Mouse (Mus musculus) kidney, embryonic 15.5 days (tissue): ENCODE data around the gene Snx18. TPM values are rescaled to one million over a fixed set of nuclear protein-coding genes. Genes with fewer than 3 reads are reported as not detected.

Experiments
- ATAC-seq: fragments of 200-750 bp; cut with Nextera tagmentation; replicated peaks from 2 replicates; pipeline ENCODE4 v1.8.0; 2017; ENCODE audit warnings: moderate TSS enrichment; ENCODE audit not compliant: low FRiP score
- H3K27ac ChIP-seq: fragments of 300-500 bp; sonication (generic); 2 replicates; pipeline ENCODE4 v1.5.1; 2015; ENCODE audit warnings: mild to moderate bottlenecking, inconsistent platforms
- H3K27me3 ChIP-seq: fragments of 300-500 bp; sonication (generic); 2 replicates; pipeline ENCODE4 v1.6.1; 2015; ENCODE audit warnings: inconsistent platforms
- H3K36me3 ChIP-seq: fragments of 300-500 bp; sonication (generic); 2 replicates; pipeline ENCODE4 v1.6.1; 2015; ENCODE audit warnings: inconsistent platforms
- H3K4me1 ChIP-seq: fragments of 300-500 bp; sonication (generic); 2 replicates; pipeline ENCODE4 v1.6.1; 2015; ENCODE audit warnings: inconsistent platforms
- H3K4me2 ChIP-seq: fragments of 300-500 bp; sonication (generic); 2 replicates; pipeline ENCODE4 v1.6.1; 2015; ENCODE audit warnings: moderate library complexity, mild to moderate bottlenecking, inconsistent platforms
- H3K4me3 ChIP-seq: fragments of 300-500 bp; sonication (generic); replicated peaks from 2 replicates; pipeline ENCODE4 v1.5.1; 2015; ENCODE audit warnings: mild to moderate bottlenecking, inconsistent platforms
- H3K9ac ChIP-seq: fragments of 300-500 bp; sonication (generic); 2 replicates; pipeline ENCODE4 v1.6.1; 2015; ENCODE audit warnings: mild to moderate bottlenecking, inconsistent platforms
- H3K9me3 ChIP-seq: fragments of 300-500 bp; sonication (generic); replicated peaks from 2 replicates; pipeline ENCODE4 v1.6.1; 2016; ENCODE audit warnings: inconsistent platforms
- WGBS: fragments of 180-500 bp; shearing (Covaris S2); methylation state at CpG from one replicate; pipeline ENCODE4 v1.1.7; 2015; ENCODE audit warnings: mixed read lengths; 5-methylcytosine and 5-hydroxymethylcytosine counted together
- polyA plus RNA-seq: library from polyadenylated mRNA; unstranded; fragments of >200 nt; fragmentation: Nextera tagmentation; extraction: Ambion mirVana; gene quantifications from 2 replicates; pipeline ENCODE4 v1.2.1, GENCODE M21; 2015

The Snx18 gene
- polyA plus RNA-seq, 1 experiment from 2014 or later: 31.3 TPM

DNA sequence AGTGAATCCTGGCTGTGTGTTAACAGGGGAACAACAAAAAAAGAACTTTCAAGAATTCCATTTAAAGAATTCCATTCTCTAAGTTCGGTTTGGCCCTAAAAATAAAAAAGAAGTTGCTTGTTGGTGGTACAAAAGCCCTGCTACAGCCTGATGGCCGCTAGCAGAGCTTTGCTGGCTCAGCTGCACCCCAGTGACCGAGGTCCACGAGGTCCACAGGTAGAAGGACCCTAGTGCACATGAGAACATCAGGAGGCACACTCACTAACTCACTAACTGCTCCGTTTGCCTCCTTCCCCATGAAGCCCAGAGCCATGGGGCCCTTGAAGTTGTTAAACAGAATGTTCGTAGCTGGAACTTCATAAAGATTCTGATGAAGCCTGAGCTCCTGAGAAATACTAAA lies 14.0 kb downstream of the Snx18 start:
- Histone ChIP-seq H3K27ac (peak overlapping the region; percentile 7; the same call in 1 of the 2 replicates), H3K4me2 (no peak overlapping the region), H3K9me3 (no peaks in the 10 kb centered on the region), H3K36me3 (peaks cover 10% of the 10 kb centered on the region), H3K4me3 (no peak overlapping the region), H3K9ac (no peak overlapping the region), H3K4me1 (peaks cover 90% of the 10 kb centered on the region), H3K27me3 (no peaks in the 10 kb centered on the region)
- ATAC-seq: no peak
- 64% methylated on average over 6 of the region's 6 CpGs for WGBS

GRCm38 (mm10) chr13:113602882-113603342 lies 15.5 kb downstream of the Snx18 start:
- H3K27me3 ChIP-seq: no peaks in the 10 kb centered on the region
- H3K4me2 ChIP-seq: 0 out of 2 replicates have a peak overlapping the region, but pooled peaks have one; percentile 28
- no peak for ATAC-seq
- no peak overlapping the region for H3K4me3 ChIP-seq
- H3K4me1 ChIP-seq: peaks cover 87% of the 10 kb centered on the region
- no peak overlapping the region for H3K9ac ChIP-seq
- peak overlapping the region; percentile 50 for H3K27ac ChIP-seq
- no peaks in the 10 kb centered on the region for H3K9me3 ChIP-seq
- 75% methylated on average over 17 of the region's 17 CpGs for WGBS
- H3K36me3 ChIP-seq: peaks cover 10% of the 10 kb centered on the region

GRCm38 (mm10) chr13:113601831-113602604 lies 16.3 kb downstream of the Snx18 start:
- H3K9me3 ChIP-seq: no peaks in the 10 kb centered on the region
- no peak overlapping the region for H3K4me3 ChIP-seq
- H3K27me3 ChIP-seq: no peaks in the 10 kb centered on the region
- peaks cover 10% of the 10 kb centered on the region for H3K36me3 ChIP-seq
- H3K9ac ChIP-seq: no peak overlapping the region
- no peak overlapping the region for H3K27ac ChIP-seq
- H3K4me2 ChIP-seq: no peak overlapping the region
- no peak for ATAC-seq
- H3K4me1 ChIP-seq: peaks cover 87% of the 10 kb centered on the region
- 76% methylated on average over 12 of the region's 12 CpGs for WGBS

- no peaks in the 10 kb centered on the region for H3K9me3 ChIP-seq
- no peak overlapping the region for H3K4me2 ChIP-seq
- H3K9ac ChIP-seq: no peak overlapping the region
- 84% methylated on average over 18 of the region's 18 CpGs for WGBS
- H3K4me1 ChIP-seq: peaks cover 87% of the 10 kb centered on the region
- peaks cover 7% of the 10 kb centered on the region for H3K36me3 ChIP-seq
- H3K27ac ChIP-seq: no peak overlapping the region
- no peak overlapping the region for H3K4me3 ChIP-seq
- H3K27me3 ChIP-seq: no peaks in the 10 kb centered on the region
- no peak for ATAC-seq
These were observed 17.6 kb downstream of the Snx18 start for GRCm38 (mm10) chr13:113600531-113601463.

GRCm38 (mm10) chr13:113599701-113600530 lies 18.4 kb downstream of the Snx18 start:
- Histone ChIP-seq H3K36me3 (peaks cover 7% of the 10 kb centered on the region; the same call in 1 of the 2 replicates), H3K4me3 (no peak overlapping the region), H3K4me2 (no peak overlapping the region), H3K9me3 (no peaks in the 10 kb centered on the region), H3K9ac (no peak overlapping the region), H3K27ac (no peak overlapping the region), H3K4me1 (peaks cover 85% of the 10 kb centered on the region), H3K27me3 (no peaks in the 10 kb centered on the region)
- ATAC-seq: no peak
- WGBS: 91% methylated on average over 22 of the region's 22 CpGs

GRCm38 (mm10) chr13:113597616-113598015 lies 20.7 kb downstream of the Snx18 start:
- no peaks in the 10 kb centered on the region for H3K27me3 ChIP-seq
- 80% methylated on average over 10 of the region's 10 CpGs for WGBS
- no peak overlapping the region for H3K27ac ChIP-seq
- no peak for ATAC-seq
- no peak overlapping the region for H3K4me2 ChIP-seq
- no peaks in the 10 kb centered on the region for H3K9me3 ChIP-seq
- H3K36me3 ChIP-seq: peaks cover 25% of the 10 kb centered on the region
- H3K9ac ChIP-seq: no peak overlapping the region
- peaks cover 66% of the 10 kb centered on the region for H3K4me1 ChIP-seq
- H3K4me3 ChIP-seq: no peak overlapping the region

GRCm38 (mm10) chr13:113596821-113597541 lies 21.4 kb downstream of the Snx18 start:
- Histone ChIP-seq H3K4me2 (no peak overlapping the region), H3K4me3 (no peak overlapping the region), H3K4me1 (peaks cover 59% of the 10 kb centered on the region), H3K9ac (no peak overlapping the region), H3K36me3 (peaks cover 31% of the 10 kb centered on the region), H3K9me3 (no peaks in the 10 kb centered on the region), H3K27me3 (no peaks in the 10 kb centered on the region), H3K27ac (0 out of 2 replicates have a peak overlapping the region, but pooled peaks have one; percentile 10)
- 43% methylated on average over 13 of the region's 13 CpGs for WGBS
- no peak for ATAC-seq

- 65% methylated on average over 8 of the region's 8 CpGs for WGBS
- Histone ChIP-seq H3K27ac (0 out of 2 replicates have a peak overlapping the region, but pooled peaks have one; percentile 13), H3K27me3 (no peaks in the 10 kb centered on the region), H3K4me2 (no peak overlapping the region), H3K4me3 (no peak overlapping the region), H3K36me3 (peaks cover 35% of the 10 kb centered on the region), H3K4me1 (peaks cover 52% of the 10 kb centered on the region), H3K9me3 (no peaks in the 10 kb centered on the region), H3K9ac (no peak overlapping the region)
- ATAC-seq: no peak
These were observed 22.4 kb downstream of the Snx18 start for GRCm38 (mm10) chr13:113595987-113596386.

DNA sequence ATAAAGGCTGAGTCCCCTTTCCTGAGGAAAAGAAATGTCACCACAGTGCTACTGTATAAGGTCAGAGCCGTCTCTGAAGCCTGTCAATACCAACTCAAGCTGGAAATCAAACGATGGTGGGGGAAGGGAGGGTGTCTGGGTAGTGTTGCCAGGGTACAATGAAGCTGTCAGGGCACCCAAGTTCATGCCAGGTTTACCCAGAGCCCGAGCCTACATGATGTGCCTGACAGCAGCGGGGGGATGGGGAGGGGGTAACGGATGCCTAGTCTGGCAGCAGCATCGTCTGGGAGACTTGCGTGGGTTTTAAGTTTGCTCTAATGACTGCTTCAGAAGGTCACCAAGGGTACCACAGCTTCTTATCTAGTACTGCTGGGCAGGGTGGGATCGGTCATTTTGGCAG lies 23.1 kb downstream of the Snx18 start:
- Histone ChIP-seq H3K4me1 (peaks cover 52% of the 10 kb centered on the region), H3K4me3 (no peak overlapping the region), H3K27ac (no peak overlapping the region), H3K36me3 (peaks cover 41% of the 10 kb centered on the region), H3K9me3 (no peaks in the 10 kb centered on the region), H3K4me2 (no peak overlapping the region), H3K27me3 (no peaks in the 10 kb centered on the region), H3K9ac (no peak overlapping the region)
- WGBS: 79% methylated on average over 8 of the region's 8 CpGs
- no peak for ATAC-seq

- H3K9ac ChIP-seq: no peak overlapping the region
- peaks cover 46% of the 10 kb centered on the region for H3K4me1 ChIP-seq
- H3K36me3 ChIP-seq: peaks cover 43% of the 10 kb centered on the region
- H3K9me3 ChIP-seq: no peaks in the 10 kb centered on the region
- H3K27me3 ChIP-seq: no peaks in the 10 kb centered on the region
- no peak overlapping the region for H3K4me3 ChIP-seq
- 89% methylated on average over 12 of the region's 12 CpGs for WGBS
- no peak overlapping the region for H3K4me2 ChIP-seq
- H3K27ac ChIP-seq: no peak overlapping the region
- no peak for ATAC-seq
These were observed 24.0 kb downstream of the Snx18 start for GRCm38 (mm10) chr13:113594361-113594760.

DNA sequence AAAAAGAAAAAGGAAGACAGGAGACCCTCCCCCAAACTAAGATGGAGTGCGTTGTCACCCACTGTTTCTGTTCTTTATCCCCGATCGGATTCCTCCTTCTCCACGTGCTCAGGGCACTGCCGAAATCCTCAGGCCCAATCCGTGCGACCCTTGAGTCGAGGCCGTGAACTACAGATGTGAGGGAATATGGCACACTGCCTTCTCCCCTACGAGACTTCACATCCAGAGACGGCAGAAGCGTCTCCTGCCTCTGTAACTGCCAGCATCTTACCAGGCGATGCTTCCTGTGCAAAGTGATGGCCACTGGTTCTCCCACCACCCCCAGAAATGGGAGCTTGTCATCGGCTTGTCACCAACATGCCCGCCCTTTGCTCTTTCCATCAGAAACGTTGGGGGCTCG lies 24.7 kb downstream of the Snx18 start:
- Histone ChIP-seq H3K36me3 (peaks cover 43% of the 10 kb centered on the region), H3K9me3 (no peaks in the 10 kb centered on the region), H3K4me2 (no peak overlapping the region), H3K9ac (no peak overlapping the region), H3K27me3 (no peaks in the 10 kb centered on the region), H3K27ac (no peak overlapping the region), H3K4me3 (no peak overlapping the region), H3K4me1 (peaks cover 43% of the 10 kb centered on the region)
- WGBS: 86% methylated on average over 17 of the region's 17 CpGs
- no peak for ATAC-seq
